Mouse (Mus musculus): ENCODE results near the gene Btaf1. TPM values are rescaled to one million over a fixed set of nuclear protein-coding genes. Genes with fewer than 3 reads are reported as not detected.

The Btaf1 gene
- polyA plus RNA-seq, 1 experiment from 2014 or later, result 9.8 TPM

- no peaks in the 10 kb centered on the region for H3K36me3 ChIP-seq
- H3K9me3 ChIP-seq, result no peaks in the 10 kb centered on the region
- no peaks in the 10 kb centered on the region for H3K27me3 ChIP-seq (replicated peaks)
- no peak overlapping the region for H3K9ac ChIP-seq
- no peak for ATAC-seq (ENCODE audit: insufficient read depth, low FRiP score, low read depth)
- no peak overlapping the region for H3K27ac ChIP-seq
- no peak overlapping the region for H3K4me3 ChIP-seq (replicated peaks)
- no peak overlapping the region for H3K4me2 ChIP-seq
- H3K4me1 ChIP-seq, result no peaks in the 10 kb centered on the region
- 79% methylated on average over 5 of the region's 5 CpGs for WGBS
These were observed 105.6 kb downstream of the Btaf1 start for GRCm38 (mm10) chr19:37031446-37031845.

- H3K27me3 ChIP-seq (replicated peaks), result no peaks in the 10 kb centered on the region
- WGBS, result 86% methylated on average over 2 of the region's 2 CpGs
- H3K9ac ChIP-seq, result no peak overlapping the region
- no peak overlapping the region for H3K4me3 ChIP-seq (replicated peaks)
- H3K27ac ChIP-seq, result no peak overlapping the region
- H3K9me3 ChIP-seq, result no peaks in the 10 kb centered on the region
- no peaks in the 10 kb centered on the region for H3K36me3 ChIP-seq
- no peaks in the 10 kb centered on the region for H3K4me1 ChIP-seq
- no peak overlapping the region for H3K4me2 ChIP-seq
- ATAC-seq (ENCODE audit: insufficient read depth, low FRiP score, low read depth), result no peak
These were observed 106.5 kb downstream of the Btaf1 start for GRCm38 (mm10) chr19:37032364-37032763.

DNA sequence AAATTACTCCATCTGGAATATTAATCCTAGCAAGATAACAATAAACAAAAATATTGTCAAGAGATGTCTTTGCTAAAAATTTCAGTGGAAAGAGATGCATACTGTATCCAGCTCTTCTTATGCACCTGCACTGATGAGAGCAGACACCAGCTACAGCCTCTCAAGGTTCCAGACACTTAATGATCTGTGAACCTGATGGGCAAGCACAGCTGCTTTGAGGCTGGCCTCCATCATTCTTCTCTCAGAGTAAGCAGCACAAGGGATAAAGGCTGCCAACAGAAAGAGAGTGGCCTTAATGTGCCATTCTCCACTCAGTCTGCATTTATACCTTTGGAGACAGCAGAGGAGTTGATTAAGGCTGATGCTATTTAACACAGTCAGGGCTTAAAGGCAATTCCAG is 115.0 kb downstream of the Btaf1 start:
- H3K4me2 ChIP-seq, result no peak overlapping the region
- no peaks in the 10 kb centered on the region for H3K4me1 ChIP-seq
- H3K9me3 ChIP-seq, result no peaks in the 10 kb centered on the region
- no peak for ATAC-seq (ENCODE audit: insufficient read depth, low FRiP score, low read depth)
- H3K9ac ChIP-seq, result no peak overlapping the region
- no peaks in the 10 kb centered on the region for H3K36me3 ChIP-seq
- no peak overlapping the region for H3K27ac ChIP-seq
- H3K4me3 ChIP-seq (replicated peaks), result no peak overlapping the region
- H3K27me3 ChIP-seq (replicated peaks), result no peaks in the 10 kb centered on the region

- H3K4me3 ChIP-seq (replicated peaks), result no peak overlapping the region
- 68% methylated on average over 10 of the region's 10 CpGs for WGBS
- H3K27ac ChIP-seq, result no peak overlapping the region
- H3K27me3 ChIP-seq (replicated peaks), result no peaks in the 10 kb centered on the region
- no peak overlapping the region for H3K4me2 ChIP-seq
- ATAC-seq (ENCODE audit: insufficient read depth, low FRiP score, low read depth), result no peak
- no peak overlapping the region for H3K9ac ChIP-seq
- no peaks in the 10 kb centered on the region for H3K9me3 ChIP-seq
- H3K4me1 ChIP-seq, result no peaks in the 10 kb centered on the region
- H3K36me3 ChIP-seq, result no peaks in the 10 kb centered on the region
These were observed 118.6 kb downstream of the Btaf1 start for GRCm38 (mm10) chr19:37044431-37044830.

- Histone ChIP-seq H3K9me3 (no peaks in the 10 kb centered on the region), H3K36me3 (no peaks in the 10 kb centered on the region), H3K9ac (no peak overlapping the region), H3K4me1 (no peaks in the 10 kb centered on the region), H3K27me3 (replicated peaks) (no peaks in the 10 kb centered on the region), H3K4me3 (replicated peaks) (no peak overlapping the region), H3K4me2 (no peak overlapping the region), H3K27ac (no peak overlapping the region)
- ATAC-seq (ENCODE audit: insufficient read depth, low FRiP score, low read depth), result no peak
- 88% methylated on average over 6 of the region's 6 CpGs for WGBS
These were observed 122.6 kb downstream of the Btaf1 start for GRCm38 (mm10) chr19:37048507-37048906.

DNA sequence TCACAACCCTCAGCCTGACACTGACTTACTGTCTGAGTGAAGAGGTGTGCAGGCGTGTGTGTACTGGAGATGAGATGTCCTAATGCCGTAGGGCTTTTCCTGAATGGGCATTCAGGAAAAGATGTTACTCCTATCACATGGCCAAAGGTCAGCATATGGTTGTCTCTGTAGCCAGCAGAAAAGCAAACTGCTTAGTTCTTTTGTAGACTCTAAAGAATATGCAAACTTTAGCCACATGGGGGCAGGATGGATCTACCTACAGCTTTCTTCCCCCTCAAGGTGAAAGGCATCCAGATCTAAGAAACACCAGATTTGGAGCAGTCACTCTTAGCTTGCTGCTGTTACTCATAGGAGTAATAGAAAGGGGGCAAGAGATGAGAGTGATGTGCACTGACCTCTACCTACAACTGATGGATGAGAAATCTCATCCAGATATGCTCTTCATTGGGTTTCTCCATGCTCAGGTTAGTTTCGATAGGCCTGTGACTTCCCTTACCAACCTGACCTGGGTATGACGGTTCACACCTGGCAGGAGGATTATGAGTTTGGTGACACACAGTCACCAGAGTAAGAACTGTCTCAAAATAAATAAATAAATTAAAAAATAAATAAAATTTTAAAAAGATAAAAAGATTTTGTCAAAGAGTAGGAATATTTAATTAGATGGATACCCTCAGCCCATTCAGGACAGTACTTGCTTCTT is 124.9 kb downstream of the Btaf1 start:
- Histone ChIP-seq H3K4me1 (no peaks in the 10 kb centered on the region), H3K36me3 (no peaks in the 10 kb centered on the region), H3K9ac (no peak overlapping the region), H3K27ac (no peak overlapping the region), H3K4me3 (replicated peaks) (no peak overlapping the region), H3K4me2 (no peak overlapping the region), H3K27me3 (replicated peaks) (no peaks in the 10 kb centered on the region), H3K9me3 (no peaks in the 10 kb centered on the region)
- no peak for ATAC-seq (ENCODE audit: insufficient read depth, low FRiP score, low read depth)
- 70% methylated on average over 4 of the region's 4 CpGs for WGBS

DNA sequence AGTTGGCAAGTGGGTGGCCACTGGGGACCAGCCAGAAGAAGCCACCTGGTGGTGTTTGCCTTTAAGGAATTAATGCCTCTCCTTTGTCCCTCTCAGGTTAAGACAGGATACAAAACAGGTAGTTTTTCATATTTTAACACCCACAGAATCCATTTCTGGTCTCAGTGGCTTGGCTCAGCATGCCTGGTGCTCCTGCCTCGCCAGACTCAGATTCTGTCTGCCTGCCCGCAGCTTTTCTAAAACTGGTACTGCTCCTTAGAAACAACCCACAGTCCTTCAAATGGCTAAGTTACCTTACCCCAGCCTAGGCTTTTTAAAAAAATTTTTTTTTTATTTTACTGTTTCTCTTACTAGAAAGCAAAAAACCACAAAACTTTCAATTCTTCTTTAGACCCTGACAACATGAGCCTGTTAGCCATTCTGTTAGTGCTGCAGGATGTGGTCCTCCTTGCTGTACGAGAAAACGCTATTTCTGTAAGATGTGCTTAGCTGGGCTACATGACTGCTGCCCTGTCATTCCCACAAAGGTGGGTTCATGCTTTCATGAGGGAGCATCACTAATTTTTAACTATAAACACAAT is 130.2 kb downstream of the Btaf1 start:
- no peaks in the 10 kb centered on the region for H3K9me3 ChIP-seq
- ATAC-seq (ENCODE audit: insufficient read depth, low FRiP score, low read depth), result no peak
- no peak overlapping the region for H3K4me3 ChIP-seq (replicated peaks)
- no peaks in the 10 kb centered on the region for H3K4me1 ChIP-seq
- no peaks in the 10 kb centered on the region for H3K27me3 ChIP-seq (replicated peaks)
- no peaks in the 10 kb centered on the region for H3K36me3 ChIP-seq
- H3K27ac ChIP-seq, result no peak overlapping the region
- H3K4me2 ChIP-seq, result no peak overlapping the region
- no peak overlapping the region for H3K9ac ChIP-seq
- 82% methylated on average over 4 of the region's 4 CpGs for WGBS

DNA sequence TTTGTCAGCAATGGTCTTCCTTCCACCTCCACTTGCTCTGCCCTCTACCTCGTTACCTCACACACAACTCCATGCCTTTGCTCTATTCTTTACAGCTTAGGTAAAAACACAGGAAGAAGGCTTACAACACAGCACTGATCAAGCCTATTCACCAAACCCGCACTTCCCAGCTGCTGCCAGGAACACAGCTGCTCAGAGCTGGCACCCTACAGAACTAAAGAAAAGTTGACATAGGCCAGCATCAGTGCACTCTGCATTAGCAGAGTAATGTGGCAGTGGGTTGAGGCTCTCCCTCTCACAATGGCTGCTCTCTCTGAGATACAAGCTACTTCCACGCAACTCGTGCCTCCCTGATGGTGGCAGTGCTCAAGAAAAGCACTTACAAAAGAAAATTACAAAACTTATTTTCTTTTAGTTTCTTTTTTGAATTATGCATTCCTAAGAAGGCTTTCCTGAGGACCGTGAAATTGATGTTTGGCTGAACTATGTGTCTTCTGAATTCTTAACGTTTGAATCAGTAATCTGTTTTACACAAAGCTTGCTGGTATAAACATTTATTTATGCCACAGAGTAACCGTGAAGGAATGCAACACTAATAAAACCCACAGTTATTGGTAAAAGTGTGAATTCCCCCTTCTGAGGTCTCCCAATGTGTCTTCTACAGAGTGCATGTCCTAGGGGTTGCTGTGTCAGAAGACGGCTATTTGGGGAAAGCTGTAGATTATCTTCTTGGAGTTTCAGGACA is 131.5 kb downstream of the Btaf1 start:
- H3K4me2 ChIP-seq, result no peak overlapping the region
- WGBS, result 73% methylated on average over 8 of the region's 8 CpGs

DNA sequence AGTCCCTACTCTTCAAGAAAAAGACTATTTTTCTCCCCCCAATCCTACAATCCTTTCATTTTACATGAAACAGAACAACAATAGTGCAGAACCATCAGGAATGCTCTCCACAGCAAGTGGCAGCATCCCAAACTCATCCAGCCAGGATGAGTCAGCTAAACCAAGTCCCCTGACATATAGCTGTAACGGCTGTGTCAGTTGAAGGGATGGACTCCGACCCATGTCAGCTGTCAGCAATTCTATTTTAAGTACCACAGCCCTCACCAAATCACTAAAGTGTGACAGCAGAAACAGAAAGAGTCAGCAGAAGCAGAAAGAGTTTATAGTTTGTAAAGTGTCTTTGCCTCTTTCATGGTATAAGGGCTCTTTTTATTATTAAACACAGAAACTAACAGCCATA is 133.7 kb downstream of the Btaf1 start:
- H3K9ac ChIP-seq, result no peak overlapping the region
- H3K36me3 ChIP-seq, result no peaks in the 10 kb centered on the region
- H3K27ac ChIP-seq, result no peak overlapping the region
- H3K4me1 ChIP-seq, result no peaks in the 10 kb centered on the region
- no peak for ATAC-seq (ENCODE audit: insufficient read depth, low FRiP score, low read depth)
- 46% methylated on average over 2 of the region's 2 CpGs for WGBS
- no peak overlapping the region for H3K4me3 ChIP-seq (replicated peaks)
- H3K9me3 ChIP-seq, result no peaks in the 10 kb centered on the region
- no peak overlapping the region for H3K4me2 ChIP-seq
- H3K27me3 ChIP-seq (replicated peaks), result no peaks in the 10 kb centered on the region

More for the DNA sequence above, 131.5 kb downstream of the Btaf1 start:
- no peak for ATAC-seq (ENCODE audit: insufficient read depth, low FRiP score, low read depth)
- Histone ChIP-seq H3K9me3 (no peaks in the 10 kb centered on the region), H3K9ac (no peak overlapping the region), H3K27ac (no peak overlapping the region), H3K36me3 (no peaks in the 10 kb centered on the region), H3K27me3 (replicated peaks) (no peaks in the 10 kb centered on the region), H3K4me3 (replicated peaks) (no peak overlapping the region), H3K4me1 (no peaks in the 10 kb centered on the region)

GRCm38 (mm10) chr19:37060078-37060477 is 134.2 kb downstream of the Btaf1 start:
- no peaks in the 10 kb centered on the region for H3K4me1 ChIP-seq
- H3K27ac ChIP-seq, result no peak overlapping the region
- 74% methylated on average over 4 of the region's 4 CpGs for WGBS
- no peak overlapping the region for H3K4me3 ChIP-seq (replicated peaks)
- H3K4me2 ChIP-seq, result no peak overlapping the region
- no peaks in the 10 kb centered on the region for H3K9me3 ChIP-seq
- ATAC-seq (ENCODE audit: insufficient read depth, low FRiP score, low read depth), result no peak
- H3K9ac ChIP-seq, result no peak overlapping the region
- no peaks in the 10 kb centered on the region for H3K27me3 ChIP-seq (replicated peaks)
- H3K36me3 ChIP-seq, result no peaks in the 10 kb centered on the region

All from stomach, embryonic 15.5 days (tissue).